Mouse (Mus musculus) urinary bladder, postnatal 36 days (tissue): ENCODE data around the gene Fam102a.
A peak's percentile ranks its signal among the peaks of the same experiment; 100 is the strongest.

Source experiments
- DNase-seq, 2 experiments: peaks; one replicate each; pipeline ENCODE4 v3.0.0; 2022; ENCODE audit warnings: low spot score in 2 of 2, mixed read lengths in 1 of 2

Fam102a gene

DNA sequence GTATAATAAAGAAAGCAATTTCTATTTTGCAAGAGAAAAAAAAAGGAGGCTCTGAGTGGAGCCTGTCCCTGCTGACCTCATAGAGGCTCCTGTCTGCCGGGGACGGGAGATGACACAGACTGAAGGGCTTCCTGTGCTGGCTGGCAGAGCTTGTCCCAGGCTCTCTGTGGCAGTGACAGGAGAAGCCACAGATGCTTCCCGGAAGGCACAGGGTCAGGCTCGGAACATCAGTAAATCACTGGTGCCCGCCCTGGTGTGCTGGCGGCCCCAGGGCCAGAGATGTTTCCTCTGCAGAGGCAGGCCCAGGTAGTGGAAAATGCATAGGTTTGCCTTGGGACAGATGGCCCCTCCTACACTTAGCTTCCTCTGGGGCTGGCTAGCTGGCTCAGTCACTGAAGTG is 20.8 kb upstream of the Fam102a start:
- no peak for DNase-seq

DNA sequence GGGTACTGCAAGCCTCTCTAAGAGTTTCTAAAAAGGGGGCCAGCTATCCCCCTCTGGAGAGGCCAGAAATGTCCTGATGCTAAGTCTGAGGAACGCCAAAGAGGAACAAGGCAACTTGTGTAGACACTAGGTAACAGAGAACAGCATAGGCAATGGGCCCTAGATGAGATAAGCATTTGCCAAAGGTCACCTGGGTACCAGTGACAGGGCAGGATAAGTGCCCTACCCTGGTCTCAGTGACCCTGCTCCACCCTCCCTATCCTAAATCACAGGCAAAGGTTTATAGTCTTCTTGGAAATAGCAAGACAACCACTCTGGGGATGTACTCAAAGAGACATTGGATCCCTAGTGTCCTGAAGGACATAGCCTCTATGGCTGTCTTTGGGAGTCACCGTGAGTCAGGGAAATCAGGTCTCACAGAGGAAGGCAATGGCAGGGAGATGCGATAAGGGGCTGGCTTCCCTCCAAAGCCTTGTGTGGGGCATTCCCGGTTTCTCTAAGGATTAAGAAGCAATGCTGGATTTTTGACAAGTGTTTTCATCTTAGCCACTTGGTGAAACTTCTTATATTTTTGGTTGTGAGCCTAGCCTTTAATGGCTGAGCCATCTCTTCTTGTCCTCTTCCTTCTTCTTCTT is 17.8 kb upstream of the Fam102a start:
- DNase-seq = no peak

DNA sequence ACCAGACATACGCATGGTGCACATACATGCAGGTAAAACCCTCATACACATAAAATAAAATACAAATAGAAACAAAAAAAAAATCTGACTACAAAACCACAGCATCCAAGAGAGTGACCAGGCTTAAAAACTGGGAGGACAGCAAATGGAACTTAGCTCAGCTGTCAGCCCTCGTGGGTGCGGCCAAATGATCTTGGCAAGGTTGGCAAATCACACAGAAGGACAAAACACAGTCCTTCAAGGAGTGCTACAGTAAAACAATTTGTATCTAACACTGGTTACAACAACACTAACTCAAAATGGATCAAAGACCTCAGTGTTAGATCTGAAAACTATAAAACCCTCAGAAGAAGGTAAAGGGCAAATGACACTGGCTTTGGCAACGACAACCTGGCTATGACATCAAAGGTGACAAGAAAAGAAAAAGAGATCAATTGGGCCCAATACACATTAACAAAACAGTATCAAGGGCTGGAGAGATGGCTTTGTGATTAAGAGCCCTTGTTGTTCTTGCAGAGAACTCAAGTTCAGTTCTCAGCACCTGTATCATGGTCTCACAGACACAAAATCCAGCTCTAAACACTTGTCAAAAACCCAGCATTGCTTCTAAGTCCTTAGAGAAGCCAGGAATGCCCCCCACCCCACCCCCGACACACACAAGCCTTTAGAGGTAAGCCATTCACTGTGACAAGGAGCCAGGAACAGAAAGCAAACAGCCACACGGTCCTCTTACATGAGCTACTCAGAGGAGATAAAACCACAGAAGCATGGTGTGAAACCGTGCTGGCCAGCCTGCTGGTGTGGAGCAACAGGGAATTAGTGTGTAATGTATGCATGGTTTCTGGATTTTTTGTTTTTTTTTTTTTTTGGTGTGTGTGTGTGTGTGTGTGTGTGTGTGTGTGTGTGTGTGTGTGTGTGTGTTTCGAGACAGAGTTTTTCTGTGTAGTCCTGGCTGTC is 14.8 kb upstream of the Fam102a start:
- no peak for DNase-seq

DNA sequence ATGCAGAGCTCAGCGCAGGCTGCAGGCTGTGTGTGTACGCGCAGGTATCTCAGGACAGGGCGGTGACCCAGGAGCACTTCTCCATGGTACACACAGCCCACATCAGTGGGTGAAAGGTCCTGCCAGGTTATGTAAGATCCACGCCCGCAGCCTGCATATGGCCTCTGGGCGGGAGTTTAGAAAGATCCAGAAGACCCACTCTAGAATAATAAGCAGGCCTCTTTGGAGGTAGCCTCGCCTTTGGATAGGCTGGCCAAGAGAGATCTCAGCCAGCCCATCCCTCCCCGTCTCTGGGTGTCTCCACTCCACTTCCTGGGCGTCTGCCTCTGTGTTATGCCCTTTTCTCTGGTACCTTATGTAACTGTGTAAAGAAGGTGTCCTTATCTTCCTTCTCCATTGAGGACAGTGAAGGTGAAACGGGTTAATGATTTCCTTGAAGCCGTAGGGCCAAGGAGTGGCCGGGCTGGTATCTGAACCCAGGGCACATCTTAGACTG is 10.5 kb upstream of the Fam102a start:
- peak; percentile 64 for DNase-seq

DNA sequence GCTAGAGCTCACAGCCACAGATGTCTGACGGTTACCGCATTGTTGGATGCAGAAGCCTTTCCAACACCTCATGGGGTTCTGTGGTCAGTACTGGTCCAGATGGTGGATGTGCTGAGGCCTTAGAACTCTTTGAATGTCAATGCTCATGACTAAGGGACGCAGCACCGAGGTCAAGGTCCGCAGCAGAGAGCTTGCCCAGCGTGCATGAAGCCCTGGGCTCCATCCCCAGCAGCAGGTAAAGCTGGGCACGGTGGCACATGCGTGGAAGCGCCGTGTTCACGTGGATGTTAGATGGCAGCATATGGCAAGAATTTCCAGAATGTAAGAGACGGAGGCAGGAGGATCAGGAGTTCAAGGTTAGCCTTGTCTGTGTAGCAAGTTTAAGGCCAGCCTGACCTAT is 9.3 kb upstream of the Fam102a start:
- DNase-seq = no peak

DNA sequence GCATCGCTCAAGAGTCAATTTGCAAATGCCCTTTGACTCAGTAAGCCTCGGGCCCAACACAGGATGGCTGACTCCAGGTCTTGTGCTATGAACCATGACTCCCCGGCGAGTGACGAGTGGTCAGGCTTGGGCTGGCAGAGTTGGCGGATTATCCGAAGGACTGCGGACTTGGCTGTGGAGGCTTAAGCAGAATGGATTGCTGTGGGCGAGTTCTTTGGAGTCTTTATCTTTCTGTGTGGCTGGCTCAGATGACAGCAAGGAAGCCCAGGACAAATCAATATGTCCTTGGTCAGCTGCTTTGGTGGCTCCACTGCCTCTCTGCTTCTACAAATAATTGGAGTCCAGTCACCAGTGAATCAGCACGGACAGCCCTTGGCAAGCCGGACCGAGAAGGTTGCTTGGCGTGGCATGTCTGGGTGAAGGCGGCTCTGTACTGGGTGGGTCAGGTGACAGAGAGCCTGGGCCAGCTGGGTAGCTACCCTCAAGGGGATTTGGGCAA is 7.6 kb upstream of the Fam102a start:
- peak in 1 of 2 experiments; percentile 70 for DNase-seq

DNA sequence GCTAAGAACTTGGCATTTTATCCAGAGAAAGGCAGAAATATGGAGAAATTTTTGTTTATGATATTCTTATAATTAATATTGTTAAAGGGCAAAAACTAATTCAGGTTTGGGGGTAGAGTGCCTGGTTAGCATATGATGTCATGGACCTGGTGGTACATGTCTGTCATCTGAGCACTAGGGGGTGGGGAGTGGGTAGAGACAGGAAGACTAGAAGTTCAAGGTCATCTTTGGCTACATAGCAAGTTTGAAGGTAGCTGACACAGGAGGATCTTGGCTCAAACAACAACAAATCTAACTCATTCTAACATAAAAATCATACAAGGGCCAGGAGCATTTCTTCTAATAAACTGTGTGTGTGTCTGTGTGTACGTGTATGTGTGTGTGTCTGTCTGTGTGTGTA is 6.8 kb upstream of the Fam102a start:
- DNase-seq = no peak

DNA sequence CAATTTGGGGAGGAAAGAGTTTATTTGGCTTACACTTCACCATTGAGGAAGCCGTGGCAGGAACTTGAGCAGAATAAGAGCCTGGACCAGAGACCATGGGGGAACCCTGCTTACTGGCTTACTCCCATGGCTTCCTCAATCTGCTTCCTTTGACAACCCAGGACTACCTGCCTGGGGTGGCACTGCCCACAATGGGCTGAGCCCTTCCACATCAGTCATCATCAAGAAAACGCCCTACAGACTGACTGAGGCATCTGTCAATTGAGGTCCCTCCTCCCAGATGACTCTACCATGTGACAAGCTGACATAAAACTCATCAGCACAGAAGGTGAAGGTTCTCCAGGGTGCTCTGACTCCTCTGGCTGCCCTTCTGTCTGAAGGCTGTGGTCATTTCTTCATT is 4.7 kb upstream of the Fam102a start:
- no peak for DNase-seq

DNA sequence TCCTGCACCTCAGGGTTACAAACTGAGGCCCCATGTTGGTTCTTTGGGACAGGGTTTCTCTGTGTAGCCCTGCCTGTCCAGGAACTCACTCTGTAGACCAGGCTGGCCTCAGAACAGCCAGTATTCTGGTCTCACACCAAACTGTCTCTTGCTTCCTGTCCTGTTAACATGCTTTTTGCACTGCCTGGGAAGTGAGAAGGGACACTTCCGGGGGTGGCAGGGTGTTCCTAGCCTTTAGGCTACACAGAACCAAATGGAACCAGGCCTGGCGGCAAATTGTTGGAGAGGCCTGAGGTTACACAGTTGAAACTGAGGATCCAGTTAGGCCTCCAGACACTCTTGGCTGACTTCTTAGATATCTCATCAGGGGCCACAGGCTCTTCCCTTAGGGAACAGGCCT is 2.0 kb upstream of the Fam102a start:
- no peak for DNase-seq

DNA sequence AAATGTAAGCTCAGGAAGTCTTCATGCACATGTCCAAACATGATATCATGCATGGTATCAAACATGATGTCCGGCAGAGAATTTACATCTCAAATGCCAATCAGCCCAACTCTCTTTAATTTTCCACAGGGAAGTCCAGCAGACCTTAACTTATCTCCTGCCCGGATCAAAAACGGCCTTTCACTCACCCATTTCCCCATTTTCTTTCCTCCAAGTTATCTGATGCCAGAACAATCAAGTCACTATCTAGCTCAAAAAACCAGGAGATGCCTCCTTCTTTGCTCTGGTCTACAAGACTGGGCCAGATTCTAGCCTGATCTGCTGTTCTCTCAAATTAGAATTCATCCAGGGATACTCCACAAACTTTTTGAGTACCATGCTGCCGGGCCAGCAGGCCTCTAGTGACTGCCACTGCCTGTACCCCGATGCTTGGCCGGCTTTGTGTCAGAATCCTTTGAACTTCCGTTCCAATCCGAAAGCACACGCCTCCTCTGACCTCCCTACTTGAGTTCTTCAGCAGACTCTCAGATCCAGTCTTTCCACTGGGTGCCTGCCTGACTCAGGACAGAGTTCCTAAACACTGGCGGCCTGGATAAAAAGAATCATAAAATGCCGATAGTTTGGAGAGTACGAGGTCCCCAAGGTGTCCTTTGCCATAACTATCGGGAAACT is 935 bp upstream of the Fam102a start:
- DNase-seq = peak in 1 of 2 experiments; percentile 50

DNA sequence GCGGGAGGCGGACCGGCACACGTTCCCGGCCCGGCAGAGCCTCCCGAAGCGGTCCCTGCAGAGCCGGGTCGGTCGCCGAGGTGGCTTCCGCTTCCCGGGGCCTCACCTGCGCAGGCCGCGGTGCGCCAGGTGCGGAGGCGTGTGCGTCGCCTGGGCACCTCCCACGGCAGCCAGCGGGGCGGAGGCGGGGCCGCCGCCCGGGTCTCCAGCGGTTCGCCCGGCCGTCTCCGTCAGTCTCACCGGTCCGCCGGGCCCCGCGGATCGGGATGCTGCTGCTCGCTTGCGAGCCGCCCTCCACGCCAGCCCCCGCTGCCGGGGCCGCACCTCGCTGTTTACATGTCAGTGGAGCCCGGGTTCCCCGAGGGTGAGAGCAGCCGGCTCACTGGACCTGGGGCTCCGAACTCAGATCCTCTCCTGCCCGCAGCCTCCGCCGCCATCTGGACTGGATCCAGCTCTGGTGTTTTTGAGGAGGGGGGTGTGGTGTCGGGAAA is 414 bp downstream of the Fam102a start:
- peak; percentile 66 to 69 for DNase-seq

DNA sequence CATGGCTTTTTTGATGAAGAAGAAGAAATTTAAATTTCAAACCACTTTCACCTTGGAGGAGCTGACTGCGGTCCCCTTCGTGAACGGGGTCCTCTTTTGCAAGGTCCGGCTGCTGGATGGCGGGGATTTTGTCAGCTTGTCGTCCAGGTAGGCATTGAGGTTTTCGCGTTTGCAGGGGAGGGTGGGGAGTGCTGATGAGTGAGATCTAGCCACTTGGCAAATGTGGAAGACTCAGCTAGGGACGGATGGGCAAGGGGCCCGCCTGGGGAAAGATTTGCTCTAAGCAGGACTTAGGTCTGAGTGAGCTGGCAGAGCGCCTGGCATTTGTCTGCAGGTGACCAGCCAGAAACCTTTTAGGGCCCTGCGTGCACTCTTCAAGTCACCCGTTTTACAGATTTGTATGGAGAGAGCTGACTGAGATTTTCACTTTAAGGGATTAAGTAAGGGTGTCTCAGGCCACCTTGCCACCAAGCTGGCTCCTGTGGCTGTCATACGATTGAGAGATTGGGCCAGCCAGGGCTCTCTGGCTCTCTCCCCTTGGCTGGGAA is 1.0 kb downstream of the Fam102a start:
- no peak for DNase-seq

DNA sequence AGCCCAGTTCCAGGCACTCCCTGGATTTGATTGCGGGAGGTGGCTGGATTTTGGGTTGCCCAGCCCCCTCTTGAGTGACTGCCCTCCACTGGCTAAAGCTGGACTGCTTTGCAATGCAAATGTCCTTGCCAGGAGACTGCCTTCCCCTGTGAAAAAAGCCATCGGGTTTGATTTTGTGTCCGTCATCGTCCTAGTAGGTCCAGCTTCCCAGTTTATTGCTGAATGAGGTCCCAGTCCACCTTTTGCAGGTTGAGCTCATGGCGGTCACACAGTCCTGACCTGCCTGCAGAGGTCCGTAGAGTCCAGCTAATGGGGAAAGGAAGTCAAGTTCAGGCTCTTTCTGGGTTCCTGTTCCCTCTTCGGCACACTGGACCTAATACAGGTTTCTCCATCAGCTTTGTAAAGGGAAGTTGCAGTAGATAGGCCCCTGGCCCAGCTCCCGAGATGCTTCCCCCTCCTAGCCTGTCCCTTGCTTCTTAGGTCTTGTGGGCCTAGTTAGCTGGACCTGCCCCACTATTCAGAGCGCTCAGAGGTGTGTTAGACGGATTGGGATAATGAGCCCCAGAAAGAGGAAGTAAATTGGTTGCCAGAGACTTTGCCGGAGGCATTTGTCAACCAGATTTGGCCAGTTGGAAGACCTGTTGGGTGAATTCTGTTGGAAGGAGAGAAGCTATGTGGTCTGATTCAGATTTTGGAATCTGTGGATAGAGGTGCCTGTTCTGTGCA is 1.7 kb downstream of the Fam102a start:
- DNase-seq = peak in 1 of 2 experiments; percentile 50

DNA sequence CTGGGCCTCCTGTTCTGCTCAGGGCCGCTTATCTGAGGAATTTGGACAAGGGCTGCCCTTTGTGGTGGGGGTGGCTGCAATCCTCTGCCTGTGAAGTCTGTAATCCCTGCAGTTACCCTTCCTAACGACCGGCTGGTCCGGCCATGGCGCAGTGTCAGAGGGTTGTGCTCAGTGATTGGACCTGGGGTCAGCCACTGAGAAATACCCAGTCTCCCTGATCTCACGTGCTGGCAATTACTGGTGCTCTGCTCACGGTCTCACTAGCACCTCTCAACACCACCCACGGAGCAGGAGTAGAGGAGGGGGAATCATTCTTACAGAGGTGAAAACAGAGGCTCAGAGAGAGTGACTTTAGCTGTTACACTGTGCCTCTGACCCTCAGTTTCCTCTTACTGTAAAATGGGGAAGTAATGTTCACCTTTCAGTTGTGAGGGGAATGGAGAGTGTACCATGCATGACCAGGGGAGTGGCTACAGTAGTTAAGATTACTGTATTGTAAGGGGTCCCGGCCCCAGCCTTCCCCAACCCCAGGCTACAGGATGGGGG is 2.3 kb downstream of the Fam102a start:
- DNase-seq = no peak

DNA sequence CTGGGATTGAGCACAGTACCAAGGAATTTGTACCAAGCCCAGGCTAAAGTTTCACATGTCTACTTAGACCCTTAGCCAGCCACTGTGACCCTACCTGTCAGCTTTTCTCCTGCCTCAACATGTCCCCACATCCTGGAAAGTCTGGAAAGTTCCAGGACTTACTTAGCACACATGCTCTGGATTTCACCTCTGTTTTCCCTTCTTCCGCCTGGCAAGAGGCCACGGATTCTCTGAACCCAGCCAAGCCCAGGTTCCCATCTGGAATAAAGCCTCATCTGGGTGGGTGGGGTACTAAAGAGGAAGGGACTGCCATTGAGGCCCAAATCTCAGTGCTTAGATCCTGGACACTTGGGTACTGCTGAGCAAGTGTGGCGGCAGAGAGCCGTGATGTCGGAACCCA is 2.8 kb downstream of the Fam102a start:
- no peak for DNase-seq

DNA sequence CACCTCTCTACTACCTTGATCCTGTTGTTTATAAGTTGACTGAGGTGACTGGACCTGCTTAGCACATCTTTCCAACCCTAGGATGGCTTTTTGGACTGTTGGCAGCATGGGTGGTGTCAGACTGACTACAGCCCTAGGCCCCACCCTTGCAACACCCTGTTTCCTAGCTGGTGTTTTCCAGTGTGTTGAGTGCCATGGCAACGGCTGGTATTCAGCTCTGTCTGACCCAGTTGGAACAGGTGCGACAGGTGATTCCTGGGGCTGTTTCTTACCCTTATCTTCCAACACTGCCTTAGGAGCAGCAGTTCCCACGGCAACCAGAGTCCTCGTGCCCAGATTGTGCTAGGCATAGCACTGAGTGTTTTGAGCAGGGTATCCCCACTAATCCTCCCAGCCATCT is 3.3 kb downstream of the Fam102a start:
- no peak for DNase-seq

DNA sequence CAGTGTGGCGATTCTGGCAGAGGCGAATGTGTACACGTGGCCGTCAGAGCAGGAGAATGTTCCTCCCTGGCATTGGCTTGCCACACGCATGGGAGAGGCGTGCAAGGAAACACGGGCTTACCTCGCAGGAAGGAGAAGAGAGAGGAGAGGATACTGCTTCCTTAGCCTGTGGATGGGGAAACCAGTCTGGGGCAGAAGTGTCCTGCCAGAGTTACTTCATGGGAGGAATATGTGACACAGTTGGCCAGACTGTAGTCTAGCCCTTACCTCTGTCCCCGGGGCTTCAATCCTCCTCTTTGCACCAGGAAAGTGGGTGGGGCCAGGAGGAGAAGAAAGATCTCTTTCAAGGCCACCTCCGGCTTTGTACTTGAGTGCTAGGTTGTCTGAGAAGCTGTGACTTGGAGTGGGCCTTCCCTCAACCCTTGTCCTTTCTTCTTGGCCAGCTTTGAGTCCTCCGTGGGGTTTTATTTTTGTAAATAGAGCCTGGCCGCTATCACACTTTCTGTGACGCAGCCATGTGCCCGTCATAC is 4.4 kb downstream of the Fam102a start:
- no peak for DNase-seq

DNA sequence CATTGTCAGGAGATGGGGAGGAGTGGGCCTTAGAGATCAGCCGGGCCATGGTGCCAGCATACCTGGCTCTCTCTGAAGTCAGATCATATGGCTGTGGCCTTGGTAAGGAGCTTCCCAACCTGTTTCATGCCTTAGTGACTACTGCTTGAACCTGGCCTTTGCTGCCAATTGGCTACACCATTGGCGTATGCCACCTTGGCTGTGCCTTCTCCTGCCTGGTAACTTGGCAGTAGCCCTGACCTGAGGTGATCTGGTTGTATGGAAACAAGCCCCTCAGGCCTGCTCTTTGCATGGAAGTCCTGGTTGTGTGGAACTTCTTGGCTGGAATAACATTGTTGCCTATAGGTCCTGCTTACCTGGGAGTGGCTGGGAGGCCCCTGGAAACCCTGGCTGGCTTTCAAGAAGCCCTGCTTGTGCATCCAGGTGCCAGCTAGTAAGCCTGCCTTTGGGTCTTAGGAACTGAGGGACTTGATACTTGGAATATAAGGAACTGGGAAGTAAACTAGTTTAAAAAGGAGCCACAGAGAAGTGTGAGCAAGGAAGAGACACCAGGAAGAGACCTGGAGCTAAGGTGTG is 6.3 kb downstream of the Fam102a start:
- DNase-seq = no peak

DNA sequence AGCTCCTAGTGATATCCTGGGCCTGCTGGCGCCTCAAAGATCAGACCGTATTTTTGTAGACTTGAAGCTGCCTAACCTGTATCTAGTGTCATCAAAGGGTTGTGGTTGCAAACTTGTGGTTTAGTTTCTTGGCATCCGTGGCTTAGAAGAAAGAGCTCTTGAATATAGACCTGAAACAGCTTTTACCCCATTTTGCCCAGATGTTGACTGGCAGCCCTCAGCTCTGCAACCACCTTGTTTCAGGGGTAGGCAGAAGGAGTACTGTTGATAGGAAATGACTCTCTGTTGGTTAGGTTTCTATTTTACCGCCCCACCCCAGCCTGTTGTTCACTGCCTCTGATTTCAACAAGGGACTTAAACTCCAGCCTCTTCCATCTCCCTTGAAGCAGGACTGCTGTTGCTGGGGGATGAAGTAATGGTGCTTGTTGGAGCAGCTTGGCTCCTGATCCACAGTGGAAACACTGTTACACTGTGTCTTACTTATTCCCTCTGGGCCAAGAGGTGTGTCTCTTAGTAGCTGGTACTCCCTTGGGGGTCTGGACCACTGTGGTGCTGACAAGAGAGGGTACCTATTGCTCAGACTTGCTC is 6.9 kb downstream of the Fam102a start:
- DNase-seq = no peak

DNA sequence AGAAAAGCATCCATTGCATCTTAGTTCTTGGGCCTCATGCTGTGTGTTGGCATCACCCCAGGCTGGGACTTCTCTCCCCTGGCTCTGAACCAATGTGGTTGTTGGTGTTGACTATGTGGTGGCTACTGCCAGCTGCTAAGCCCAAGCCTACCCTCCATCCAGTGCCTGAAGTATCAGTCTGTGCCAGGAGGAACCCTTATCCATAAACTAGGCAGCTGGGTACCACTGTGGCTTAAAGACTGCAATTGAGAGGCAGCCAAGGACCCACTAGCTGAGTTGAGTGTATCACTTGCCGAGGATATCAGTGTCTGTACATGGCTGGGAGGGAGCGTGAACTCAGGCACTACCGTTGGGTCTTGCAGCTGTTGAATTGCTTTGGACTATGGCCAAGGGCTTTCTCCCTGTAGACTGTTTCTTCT is 7.9 kb downstream of the Fam102a start:
- no peak for DNase-seq
